Mouse (Mus musculus): Measurements from ENCODE around the gene Rbm19.

Gene Rbm19

GRCm38 (mm10) chr5:120171865-120172728, 55.8 kb downstream of the Rbm19 start:
- DNase-seq = no peak

GRCm38 (mm10) chr5:120172729-120173101, 56.5 kb downstream of the Rbm19 start:
- no peak for DNase-seq

GRCm38 (mm10) chr5:120174317-120174716, 58.1 kb downstream of the Rbm19 start:
- DNase-seq = no peak

- no peak for DNase-seq
Observed at GRCm38 (mm10) chr5:120175217-120175616, 59.0 kb downstream of the Rbm19 start.

- DNase-seq = no peak
Observed at GRCm38 (mm10) chr5:120176246-120177065, 60.2 kb downstream of the Rbm19 start.

- no peak for DNase-seq
Observed at GRCm38 (mm10) chr5:120177066-120177340, 60.7 kb downstream of the Rbm19 start.

- no peak for DNase-seq
Observed at GRCm38 (mm10) chr5:120180102-120180501, 63.8 kb downstream of the Rbm19 start.

- no peak for DNase-seq
Observed at GRCm38 (mm10) chr5:120181384-120181783, 65.1 kb downstream of the Rbm19 start.

GRCm38 (mm10) chr5:120183321-120183720, 67.1 kb downstream of the Rbm19 start:
- DNase-seq = peak; percentile 44

- no peak for DNase-seq
Observed at GRCm38 (mm10) chr5:120183790-120184189, 67.5 kb downstream of the Rbm19 start.

- no peak for DNase-seq
Observed at GRCm38 (mm10) chr5:120185949-120186348, 69.7 kb downstream of the Rbm19 start.

GRCm38 (mm10) chr5:120188541-120188940, 72.3 kb downstream of the Rbm19 start:
- DNase-seq = no peak

- no peak for DNase-seq
Observed at GRCm38 (mm10) chr5:120190001-120190582, 73.8 kb downstream of the Rbm19 start.

- no peak for DNase-seq
Observed at GRCm38 (mm10) chr5:120191620-120192019, 75.4 kb downstream of the Rbm19 start.

GRCm38 (mm10) chr5:120194309-120194941, 78.2 kb downstream of the Rbm19 start:
- peak; percentile 51 for DNase-seq

- DNase-seq = no peak
Observed at GRCm38 (mm10) chr5:120194948-120195347, 78.7 kb downstream of the Rbm19 start.

GRCm38 (mm10) chr5:120196879-120197278, 80.6 kb downstream of the Rbm19 start:
- no peak for DNase-seq

- DNase-seq = no peak
Observed at GRCm38 (mm10) chr5:120197813-120198387, 81.6 kb downstream of the Rbm19 start.

- DNase-seq = no peak
Observed at GRCm38 (mm10) chr5:120199865-120200264, 83.6 kb downstream of the Rbm19 start.

- no peak for DNase-seq
Observed at GRCm38 (mm10) chr5:120204316-120204715, 88.1 kb downstream of the Rbm19 start.

GRCm38 (mm10) chr5:120206313-120206943, 90.2 kb downstream of the Rbm19 start:
- no peak for DNase-seq

- no peak for DNase-seq
Observed at GRCm38 (mm10) chr5:120207492-120207891, 91.2 kb downstream of the Rbm19 start.
